Mouse (Mus musculus): Measurements from ENCODE around the gene Ptprt.

Gene Ptprt

DNA sequence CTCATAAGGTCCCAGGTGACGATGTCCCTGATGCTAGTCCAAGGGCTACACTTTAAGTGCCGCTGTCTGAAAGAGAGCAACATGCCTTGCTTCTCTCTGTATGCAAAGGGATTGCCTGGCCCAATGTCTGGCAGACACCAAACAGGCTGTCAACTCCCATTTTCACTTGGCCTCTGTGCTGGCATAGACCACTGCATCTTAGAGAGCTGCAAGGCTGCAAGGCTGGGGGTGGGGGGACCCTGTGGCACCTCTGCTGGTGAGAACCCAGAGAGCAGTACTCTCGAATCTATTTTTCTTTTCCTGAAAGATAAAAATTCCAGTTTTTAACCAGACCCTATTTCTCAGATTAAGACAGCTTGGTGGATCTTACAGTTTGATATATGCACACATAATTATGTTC lies 69.6 kb downstream of the Ptprt start:
- DNase-seq (ENCODE audit: low spot score in 2 of 2), result no peak

DNA sequence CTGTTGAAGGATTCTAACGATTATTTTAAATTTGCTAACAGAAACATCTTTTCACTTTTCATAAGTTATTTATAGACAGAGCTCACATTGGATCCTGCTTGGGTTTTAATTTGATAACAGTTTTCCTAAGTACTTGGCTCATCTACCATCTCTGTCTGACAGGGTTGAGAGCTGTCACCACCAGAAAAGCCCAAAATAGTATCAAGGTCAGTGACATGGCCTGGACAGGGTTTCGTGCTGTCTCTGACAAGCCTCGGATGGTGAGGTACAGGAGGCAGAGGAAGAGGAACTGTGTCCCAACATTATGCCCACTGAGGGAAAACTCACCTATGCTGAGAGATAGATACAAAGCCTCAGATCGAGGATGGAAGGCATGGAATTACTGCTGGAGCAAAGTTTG lies 79.3 kb downstream of the Ptprt start:
- peak; percentile 38 to 51 for DNase-seq (ENCODE audit: low spot score in 2 of 2)

DNA sequence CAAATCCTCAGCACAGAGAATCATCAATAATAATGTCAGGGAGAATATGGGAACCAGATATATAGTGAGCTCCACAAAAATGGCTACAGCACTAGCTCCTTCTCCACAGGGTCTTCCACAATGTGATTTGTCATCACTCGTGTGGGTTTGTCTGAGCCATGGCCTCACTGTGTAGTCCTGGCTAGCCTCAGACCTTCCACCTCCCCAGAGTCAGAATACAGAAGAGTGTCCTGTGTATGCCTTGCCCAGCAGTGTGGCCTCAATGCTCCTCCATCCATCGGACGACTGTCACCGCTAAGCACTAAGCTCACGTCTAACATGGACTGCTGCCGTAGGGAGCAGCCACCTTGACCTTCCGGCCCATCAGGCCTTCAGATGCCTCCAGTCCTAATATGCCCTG lies 83.1 kb downstream of the Ptprt start:
- no peak for DNase-seq (ENCODE audit: low spot score in 2 of 2)

DNA sequence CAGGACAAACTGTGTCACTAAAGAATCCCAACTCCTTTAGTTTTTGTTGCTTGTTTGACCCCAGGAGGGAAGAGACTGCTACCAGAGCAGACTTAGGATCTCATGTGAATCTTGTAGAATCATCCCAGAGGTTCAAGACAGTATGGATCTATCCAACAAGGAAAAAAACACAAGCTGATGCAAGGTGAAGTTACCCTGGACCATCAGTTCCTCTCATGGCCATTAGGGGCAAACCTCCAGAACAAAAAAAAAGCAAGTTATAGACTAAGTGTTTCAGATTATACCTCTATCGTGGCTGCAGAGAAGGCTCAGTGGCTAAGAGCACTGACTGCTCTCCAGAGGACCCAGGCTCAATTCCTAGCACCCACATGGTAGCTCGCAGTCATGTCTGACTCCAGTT lies 88.1 kb downstream of the Ptprt start:
- no peak for DNase-seq (ENCODE audit: low spot score in 2 of 2)

DNA sequence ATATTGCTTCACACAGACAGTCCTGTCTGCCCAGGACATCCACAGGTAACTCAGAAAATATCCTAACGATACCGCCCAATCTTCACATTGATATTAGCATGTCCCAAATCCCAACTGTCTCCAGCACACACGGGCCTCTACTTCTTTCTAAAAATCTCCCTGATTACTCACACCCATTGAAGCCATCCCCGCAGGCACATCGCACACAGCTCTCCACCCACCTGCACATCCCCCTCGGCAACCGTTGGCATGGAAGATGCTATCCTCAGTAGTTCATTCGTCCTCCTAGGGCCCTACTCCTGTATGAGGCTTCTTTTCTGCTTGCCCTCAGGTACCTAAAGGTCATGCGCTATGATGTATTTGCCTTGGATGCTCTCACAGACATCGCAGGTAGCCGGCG lies 89.9 kb downstream of the Ptprt start:
- DNase-seq (ENCODE audit: low spot score in 2 of 2), result no peak

DNA sequence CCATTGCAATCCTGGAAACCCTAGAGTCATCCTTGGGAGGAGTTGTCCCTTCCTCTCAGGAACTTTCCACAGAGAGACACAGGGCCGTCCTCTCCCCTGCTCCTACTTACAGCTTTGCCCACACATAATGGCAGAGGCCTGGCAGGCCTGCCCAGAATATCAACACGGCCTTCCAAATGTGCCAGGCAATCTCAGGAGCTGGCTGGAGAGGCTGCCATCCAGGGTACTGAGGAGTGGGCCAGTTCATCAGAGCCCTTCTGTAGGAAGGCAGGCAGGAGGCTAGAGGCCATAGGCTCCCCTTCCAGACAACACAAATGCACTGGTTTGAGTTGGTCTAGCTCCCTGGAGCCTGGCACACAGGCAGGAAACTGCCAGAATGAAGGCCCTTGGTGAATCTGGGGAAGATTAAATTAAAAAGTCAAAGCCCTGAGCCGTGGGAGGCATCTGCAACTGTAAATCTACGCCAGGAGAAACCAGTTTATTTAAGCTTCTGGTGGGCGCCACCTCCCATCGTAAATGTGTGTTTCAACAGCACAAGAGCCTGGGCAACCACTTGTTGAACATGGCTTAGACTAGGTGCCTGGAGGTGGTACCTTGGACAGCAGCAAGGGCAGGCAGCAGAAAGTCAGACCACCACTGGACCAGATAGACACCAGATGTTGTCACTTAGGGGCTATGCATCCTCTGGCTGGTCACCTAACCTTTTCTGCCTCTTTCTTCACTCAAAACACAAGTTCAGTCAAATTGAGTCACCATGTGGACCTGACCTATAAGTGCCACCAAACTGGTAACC lies 92.4 kb downstream of the Ptprt start:
- no peak for DNase-seq (ENCODE audit: low spot score in 2 of 2)

DNA sequence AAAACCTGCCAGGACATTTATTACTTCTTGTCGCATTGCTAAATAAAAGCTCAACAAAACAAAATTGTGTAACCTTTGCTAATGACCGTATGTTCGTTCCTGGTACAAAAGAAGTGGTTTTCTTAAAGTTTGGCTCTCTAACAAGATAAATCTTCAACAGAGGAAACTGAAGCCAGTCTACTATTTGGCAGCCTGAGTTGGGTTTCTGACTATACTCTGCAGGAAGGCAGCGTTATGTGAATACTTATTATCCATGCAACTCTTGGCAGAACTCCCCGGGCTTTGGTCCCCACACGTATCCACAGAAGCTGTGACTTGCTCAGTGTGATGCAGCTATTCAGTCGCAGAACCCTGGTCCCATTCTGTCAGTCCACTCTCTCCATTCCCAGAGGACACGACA lies 112.6 kb downstream of the Ptprt start:
- no peak for DNase-seq (ENCODE audit: low spot score in 2 of 2)

DNA sequence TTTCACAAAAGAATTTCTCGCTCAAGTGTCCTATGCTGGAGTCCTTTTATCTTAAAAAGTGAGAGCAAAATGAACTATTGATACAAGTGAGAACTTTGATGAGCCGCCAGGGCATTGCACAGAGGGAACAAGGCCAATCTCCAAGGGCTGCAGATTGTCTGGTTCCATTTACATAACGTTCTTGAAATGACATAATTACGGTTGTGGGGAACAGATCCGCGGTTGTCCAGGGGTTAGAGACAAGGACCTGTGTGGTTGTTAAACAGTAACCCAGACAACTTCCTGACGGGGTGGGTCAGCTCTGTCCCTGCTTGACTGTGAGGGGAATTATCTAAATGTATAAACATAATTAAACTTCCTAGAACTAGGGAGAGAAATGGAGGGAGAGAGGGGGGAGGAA lies 129.3 kb downstream of the Ptprt start:
- DNase-seq (ENCODE audit: low spot score in 2 of 2), result no peak

DNA sequence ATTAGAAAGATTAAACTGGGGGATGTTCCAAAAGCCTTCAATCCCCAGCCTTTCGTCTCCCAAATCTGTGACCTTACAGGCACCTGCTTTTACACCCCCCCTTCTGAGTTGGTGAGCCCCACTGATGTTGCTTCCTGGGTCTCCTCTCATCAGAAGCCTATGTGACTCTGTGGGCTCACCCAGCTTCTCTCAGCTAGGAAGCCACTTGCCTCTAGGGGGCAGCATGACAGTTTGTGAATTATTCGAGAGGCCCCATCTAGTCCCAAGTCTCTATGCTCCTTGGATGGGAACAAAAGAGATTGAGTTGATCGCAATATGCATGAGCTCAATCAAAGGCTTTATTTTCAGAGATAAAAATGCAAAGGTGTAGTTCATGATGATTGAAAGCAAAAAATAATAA lies 132.0 kb downstream of the Ptprt start:
- DNase-seq (ENCODE audit: low spot score in 2 of 2), result no peak

DNA sequence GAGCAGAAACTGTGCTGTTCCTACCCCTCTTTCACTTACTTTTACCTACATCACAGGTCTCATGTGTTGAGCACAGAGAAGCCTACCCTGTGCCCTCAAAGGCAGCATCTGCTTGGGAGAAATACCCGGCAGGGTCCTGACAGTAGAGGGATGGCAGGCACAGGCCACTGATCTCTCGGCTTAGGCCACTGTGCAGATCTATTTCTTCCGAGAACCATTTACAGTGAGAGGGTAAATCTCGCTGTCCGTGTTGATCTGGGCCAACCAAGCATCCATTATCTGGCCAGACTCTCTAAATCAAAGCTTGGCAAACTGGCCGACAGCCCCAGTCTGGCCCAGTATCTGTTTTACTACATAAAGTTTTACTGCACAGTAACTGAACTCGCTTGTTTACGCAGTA lies 145.0 kb downstream of the Ptprt start:
- no peak for DNase-seq (ENCODE audit: low spot score in 2 of 2)

DNA sequence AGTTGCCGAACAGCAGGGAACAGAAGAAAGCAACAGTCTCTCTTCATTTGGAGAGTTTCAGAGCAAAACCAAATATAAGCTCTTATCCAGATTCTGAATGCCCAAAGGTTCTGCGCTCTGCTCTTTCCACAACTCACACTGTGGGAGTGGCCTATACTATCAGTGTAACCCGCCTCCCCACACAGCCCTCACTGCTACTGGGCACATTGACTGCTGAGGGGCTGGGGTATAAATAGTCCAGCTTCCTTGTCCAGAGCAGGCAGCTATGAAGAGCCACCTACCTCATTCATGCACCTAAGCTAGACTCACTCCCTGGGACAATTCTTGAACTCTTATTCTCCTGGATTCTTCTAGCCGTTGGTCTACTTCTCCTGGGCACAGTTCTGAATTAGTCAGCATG lies 147.9 kb downstream of the Ptprt start:
- no peak for DNase-seq (ENCODE audit: low spot score in 2 of 2)

DNA sequence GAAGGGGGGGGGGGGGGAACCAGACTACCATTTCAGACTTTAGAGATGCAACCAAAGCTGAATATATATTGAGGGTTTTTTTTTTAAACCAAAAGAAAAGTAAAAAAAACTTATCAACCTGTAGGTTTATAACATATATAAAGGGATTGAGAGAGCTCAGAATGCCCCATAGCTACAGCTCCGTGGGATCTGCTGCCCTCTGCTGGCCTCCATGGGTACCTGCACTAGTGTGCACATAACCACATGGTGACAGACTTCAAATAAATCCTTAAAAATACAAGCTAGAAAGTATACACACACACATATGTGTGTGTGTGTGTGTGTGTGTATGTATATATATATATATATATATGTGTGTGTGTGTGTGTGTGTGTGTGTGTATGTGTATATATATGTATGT lies 148.9 kb downstream of the Ptprt start:
- no peak for DNase-seq (ENCODE audit: low spot score in 2 of 2)

DNA sequence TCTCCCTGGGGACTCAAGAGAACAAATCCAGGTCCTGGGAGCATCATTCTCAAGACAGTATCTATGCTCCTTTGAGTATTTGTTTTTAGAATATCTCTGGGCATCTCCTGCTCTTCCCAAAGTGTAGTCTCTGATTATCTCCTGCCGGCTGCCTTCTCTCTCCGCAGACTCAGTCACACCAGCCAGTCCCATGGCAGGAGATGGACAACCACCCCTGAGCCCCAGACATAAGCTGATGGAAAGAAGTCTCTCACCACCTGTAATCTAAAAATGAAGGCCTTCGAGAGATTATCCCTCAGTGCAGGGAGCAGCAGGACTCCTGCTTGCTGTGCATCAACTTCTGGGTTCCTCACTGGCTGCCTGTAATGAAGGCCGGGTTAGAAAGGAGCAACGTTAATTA lies 151.9 kb downstream of the Ptprt start:
- no peak for DNase-seq (ENCODE audit: low spot score in 2 of 2)

DNA sequence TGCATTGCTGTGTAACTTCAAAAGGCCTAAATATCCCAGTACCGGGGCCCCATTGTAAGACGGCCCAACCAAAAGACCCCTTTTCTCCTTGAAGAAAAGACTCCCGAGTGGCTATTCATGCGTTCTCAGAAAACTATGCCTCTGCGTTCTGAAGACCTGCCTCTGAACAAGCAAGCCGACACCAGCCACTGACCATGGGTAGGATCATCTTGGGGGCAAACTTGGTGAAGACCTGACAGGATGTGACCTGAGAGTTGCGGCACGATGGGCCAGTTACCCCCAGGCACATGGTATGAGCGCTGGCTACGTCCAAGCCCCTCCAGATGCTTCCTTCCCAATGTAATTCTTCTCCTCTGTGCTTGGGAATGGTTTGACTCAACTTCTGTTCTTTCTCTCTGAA lies 153.3 kb downstream of the Ptprt start:
- DNase-seq (ENCODE audit: low spot score in 2 of 2), result no peak

DNA sequence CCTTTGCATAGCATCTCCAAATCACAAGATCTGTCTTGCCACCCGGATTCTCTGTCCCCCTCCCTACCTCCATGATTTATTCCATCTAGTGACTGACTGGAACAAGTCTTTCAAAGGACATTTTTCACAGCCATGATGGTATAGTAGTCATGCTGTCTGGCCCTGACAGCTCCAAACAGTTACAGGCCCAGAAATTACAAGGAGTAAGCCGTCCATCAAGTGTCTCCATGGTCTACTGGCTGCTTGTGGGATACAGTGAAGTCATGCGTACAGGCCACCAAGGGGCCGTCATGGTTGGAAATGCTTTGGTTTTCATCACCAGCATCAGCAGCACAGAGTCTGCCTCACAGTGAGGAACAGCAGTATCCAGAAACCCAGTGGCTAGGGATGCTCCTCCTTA lies 156.1 kb downstream of the Ptprt start:
- DNase-seq (ENCODE audit: low spot score in 2 of 2), result no peak

DNA sequence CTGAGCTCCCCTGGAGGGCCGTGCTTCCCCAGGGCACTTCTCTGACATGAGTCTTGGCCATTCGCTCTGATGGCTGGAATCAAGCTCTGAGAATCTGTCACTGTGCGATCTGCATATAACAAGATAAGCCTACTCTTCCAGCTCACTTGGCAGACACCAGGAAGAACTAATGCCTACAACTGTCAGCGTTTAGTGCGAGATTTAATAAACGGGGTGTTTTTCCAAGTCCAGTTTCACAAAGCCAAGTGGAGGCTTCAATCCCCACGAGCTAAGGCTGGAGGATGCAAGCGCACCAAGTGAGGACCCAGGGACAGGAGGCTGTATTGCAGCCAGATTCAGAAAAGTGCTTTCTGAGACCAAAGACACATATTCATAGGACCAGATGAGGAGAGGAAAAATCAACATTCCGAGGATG lies 161.4 kb downstream of the Ptprt start:
- DNase-seq (ENCODE audit: low spot score in 2 of 2), result no peak

DNA sequence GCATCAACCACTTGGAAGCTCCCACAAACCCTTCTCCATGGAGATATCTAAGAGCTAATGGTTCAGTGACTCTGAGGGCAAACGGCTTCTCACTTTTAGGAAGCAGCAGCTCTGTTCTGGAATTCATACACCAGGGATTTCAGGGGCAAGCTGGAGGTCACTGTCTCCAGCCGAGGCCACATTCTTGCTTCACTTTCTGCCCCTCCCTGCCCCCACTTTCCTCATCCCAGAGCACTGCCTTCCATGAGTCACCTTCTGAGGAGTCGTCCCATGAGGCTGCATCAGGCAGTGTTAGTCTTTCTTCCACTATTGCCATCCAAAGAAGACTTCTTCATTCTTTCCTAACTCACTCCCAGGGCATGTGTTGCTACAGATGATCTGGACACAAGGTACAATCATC lies 162.8 kb downstream of the Ptprt start:
- no peak for DNase-seq (ENCODE audit: low spot score in 2 of 2)

DNA sequence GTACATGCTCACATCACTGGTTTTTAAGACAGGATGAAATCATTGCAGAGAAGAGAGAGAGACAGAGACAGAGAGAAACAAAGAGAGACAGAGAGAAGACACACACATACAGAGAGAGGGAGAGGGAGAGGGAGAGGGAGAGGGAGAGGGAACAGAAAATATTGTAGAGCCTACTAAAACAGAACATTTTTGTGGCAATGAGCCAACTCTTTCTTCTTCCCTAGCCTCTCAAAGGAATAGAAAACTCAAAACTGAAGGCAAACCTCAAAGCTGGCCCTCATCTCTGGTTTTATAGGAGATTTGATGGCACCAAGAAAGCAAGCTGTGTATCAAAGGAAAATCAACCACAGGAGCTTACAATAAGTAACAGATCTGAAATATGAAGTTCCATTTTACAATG lies 176.9 kb downstream of the Ptprt start:
- no peak for DNase-seq (ENCODE audit: low spot score in 2 of 2)

DNA sequence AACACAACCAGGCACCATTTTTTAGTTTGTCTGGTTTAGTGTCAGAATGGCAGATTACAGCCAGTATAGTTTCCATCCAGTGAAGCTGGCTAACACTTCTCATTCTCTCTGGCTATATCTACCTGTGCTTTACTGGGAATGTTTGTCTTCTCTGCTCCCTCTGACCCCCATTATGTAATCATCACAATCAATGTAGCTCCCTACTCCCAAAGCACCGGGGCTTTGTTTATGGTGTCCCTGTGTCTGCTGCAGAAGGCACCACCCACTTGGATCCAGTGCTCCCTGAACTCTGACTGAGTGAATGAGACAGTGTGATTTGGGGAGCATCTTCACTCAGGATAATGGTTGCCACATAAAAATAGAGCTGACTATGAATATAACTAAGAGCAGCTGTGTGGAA lies 217.8 kb downstream of the Ptprt start:
- DNase-seq (ENCODE audit: low spot score in 2 of 2), result no peak

DNA sequence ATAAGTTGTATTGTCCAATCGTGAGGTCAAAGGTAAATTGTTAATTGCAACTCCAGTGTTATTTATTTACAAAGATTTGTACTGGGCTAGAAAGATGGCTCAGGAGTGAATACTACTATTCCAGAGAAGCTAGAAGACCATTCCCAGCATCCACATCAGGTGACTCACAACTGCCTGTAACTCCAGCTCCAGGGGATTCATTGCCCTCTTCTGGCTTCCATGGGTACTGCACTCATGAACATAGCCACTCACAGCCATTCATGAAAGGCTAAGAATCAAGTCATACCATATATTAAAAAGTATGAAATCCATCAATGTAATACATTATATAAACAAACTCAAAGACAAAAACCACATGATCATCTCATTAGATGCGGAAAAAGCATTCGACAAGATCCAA lies 224.3 kb downstream of the Ptprt start:
- DNase-seq (ENCODE audit: low spot score in 2 of 2), result no peak

DNA sequence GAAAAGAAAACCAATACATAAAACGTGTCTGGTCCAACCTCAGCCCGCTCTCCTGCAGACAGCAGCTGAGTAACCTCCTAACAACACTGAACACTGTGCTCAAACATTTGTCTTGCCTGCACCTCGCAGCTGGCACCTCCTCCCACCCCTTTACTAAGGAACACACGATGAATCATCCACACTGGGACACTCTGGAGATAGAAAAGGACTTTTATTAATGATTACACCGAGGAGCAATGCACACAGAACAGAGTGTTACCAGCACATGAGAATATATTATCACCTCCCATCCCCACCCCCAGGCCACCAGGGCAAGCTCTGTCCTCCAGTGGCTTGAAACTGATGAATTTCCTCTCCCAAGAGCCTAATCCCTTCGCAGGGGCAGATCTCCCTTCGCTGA lies 230.8 kb downstream of the Ptprt start:
- DNase-seq (ENCODE audit: low spot score in 2 of 2), result no peak

DNA sequence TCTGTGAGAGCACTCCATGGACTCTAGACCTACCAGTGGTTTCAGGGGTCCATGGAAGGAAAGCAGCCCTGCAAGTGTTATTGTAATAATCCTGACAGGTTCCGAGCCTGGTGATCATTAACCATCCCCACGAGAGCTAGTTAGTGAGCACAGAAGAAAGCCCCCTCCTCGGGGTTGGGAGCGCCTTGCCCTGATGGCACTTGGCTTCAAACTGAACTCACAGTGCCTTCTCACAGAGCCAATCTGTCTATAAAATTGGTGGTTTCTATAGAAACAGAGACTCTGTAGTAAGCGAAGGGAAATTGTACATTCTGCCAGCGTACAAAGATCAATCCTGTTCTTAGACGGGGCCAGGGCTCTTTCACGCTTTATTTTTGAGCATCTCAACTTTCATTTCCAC lies 234.8 kb downstream of the Ptprt start:
- DNase-seq (ENCODE audit: low spot score in 2 of 2), result no peak

DNA sequence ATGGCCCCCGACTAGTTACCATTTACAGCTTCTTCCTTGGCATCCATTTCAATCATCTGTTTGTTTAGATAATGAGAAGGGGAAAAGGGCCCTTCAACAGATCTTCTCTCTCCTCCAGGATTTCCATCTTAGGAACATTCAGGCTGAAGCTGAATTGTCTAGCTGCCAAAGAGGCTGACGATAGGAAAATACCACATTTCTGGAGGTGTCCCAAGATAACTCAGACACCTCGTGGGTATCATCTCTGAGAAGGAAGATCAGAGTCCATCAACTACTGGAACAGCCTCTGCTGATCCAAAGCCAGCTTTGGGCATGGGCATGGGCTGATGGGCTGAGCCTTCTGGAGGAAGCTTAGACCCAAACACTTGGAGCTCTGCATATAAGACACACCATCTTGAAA lies 242.8 kb downstream of the Ptprt start:
- no peak for DNase-seq (ENCODE audit: low spot score in 2 of 2)

DNA sequence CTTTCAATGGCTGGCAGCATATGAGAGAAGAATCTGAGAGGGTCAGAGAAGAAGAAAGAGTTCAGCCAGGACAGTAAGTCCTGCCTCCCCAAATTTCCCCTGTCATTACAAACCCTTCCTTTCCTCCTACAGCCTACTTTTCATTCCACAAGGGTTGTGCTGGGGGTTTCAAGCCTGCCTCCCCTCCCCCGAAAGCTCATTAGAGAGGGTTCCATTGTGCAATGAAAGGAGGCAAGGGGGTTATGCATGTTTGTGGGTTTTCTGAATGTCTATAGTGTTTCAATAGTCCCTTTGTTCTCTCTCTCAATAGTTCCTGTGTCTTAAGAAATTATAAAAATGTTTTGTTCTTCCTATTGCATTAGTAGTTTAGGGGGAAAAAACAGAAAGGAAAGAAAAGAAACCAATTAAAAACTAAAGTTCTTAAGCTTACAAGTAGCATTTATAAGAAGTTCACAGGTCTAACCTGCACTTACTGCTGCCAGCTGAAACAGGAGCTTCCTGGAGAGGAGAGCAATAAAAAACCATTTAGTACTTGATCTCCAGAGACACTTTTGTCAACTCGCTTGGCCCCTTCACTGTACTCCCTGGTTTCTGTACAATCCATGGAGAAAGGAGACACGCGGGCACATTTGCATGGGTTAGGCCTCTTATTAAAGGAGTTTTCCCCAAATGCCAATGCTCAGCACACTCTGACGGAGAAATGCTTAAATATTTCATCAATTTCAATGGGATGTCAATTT lies 247.7 kb downstream of the Ptprt start:
- DNase-seq (ENCODE audit: low spot score in 2 of 2), result no peak
